Mouse (Mus musculus) CD4-positive, CD25-positive, alpha-beta regulatory T cell, adult 9 weeks (primary cell): Measurements from ENCODE around the gene Sult3a2. TPM values are rescaled to one million over a fixed set of nuclear protein-coding genes. Genes with fewer than 3 reads are reported as not detected.

Source experiments
- polyA plus RNA-seq: library from polyadenylated mRNA; unstranded; fragments of 100-300 nt; shearing (Covaris generic); gene quantifications from one replicate; pipeline ENCODE4 v1.2.1, GENCODE M21; 2017

Gene Sult3a2
- not detected for polyA plus RNA-seq

DNA sequence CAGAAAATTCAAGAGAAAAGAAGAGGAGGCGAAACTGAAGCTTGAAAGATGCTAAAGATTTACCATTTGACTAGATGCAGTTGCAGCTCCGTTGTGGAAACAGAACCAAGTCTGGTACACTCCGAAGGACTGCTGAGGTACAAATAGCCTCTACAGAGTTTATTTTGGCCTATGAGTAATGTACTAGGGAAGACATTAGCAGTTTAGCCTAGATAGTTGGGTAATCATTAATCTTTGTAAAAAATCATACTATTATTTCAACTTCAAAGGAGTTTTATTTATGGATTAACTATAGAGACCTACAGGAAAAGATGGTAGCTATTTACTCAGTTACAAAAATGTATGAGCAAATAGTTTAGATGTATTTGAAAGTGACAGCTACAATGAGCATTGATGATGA is at the start of gene Sult3a2:
Gene Sult3a2, minus strand, starts transcription at position 101 of the 400 bp plus-strand sequence.

Other genes with a start within 250 kb of the Sult3a2 start
- not detected for gene Clvs2, start 161.9 kb downstream of the Sult3a2 start, polyA plus RNA-seq
- not detected for gene Sult3a1, start 71.0 kb upstream of the Sult3a2 start, polyA plus RNA-seq
- gene Rsph4a, start 118.4 kb upstream of the Sult3a2 start, polyA plus RNA-seq: not detected
- gene Zup1, start 164.6 kb upstream of the Sult3a2 start, polyA plus RNA-seq: 62.2 TPM
- 63.0 TPM for gene Rwdd1, start 232.9 kb upstream of the Sult3a2 start, polyA plus RNA-seq